In genomic region chr4:48073325-48073724, GRCm38 (mm10) we compare ENCODE assay signal across 24 mouse cellular contexts. TPM values are rescaled to one million over a fixed set of nuclear protein-coding genes. Genes with fewer than 3 reads are reported as not detected.
DNase-seq lines count a peak whose midpoint lies in the region; ATAC-seq and TF ChIP-seq lines count a peak whose summit lies in the region.
"Had no signal": no experiment of that assay in that cellular context is flagged by ENCODE, and none has a peak within 500 bp of the region (broad histone marks: within the 10 kb centered on the region; RNA-seq: fewer than 3 reads in every experiment).

No protein-coding gene starts in this region.

- H3K36me3 ChIP-seq in thymus, adult 2 months (ENCODE audit: control insufficient read depth, insufficient read depth, low read length): no peaks in the 10 kb centered on the region
- H3K36me3 ChIP-seq: embryonic facial prominence, embryonic 13.5 days; embryonic facial prominence, embryonic 15.5 days; forebrain, embryonic 10.5 days; forebrain, embryonic 12.5 days had no signal

- no peak for TF ChIP-seq CTCF in thymus, adult 2 months (IDR thresholded peaks at IDR 0.05; ENCODE audit: borderline replicate concordance, control insufficient read depth, extremely low read depth, insufficient read depth, low read length, poor library complexity)

- H3K4me1 ChIP-seq in thymus, adult 2 months (replicated peaks; ENCODE audit: control insufficient read depth, insufficient read depth, low read length): peaks cover 21% of the 10 kb centered on the region

- TF ChIP-seq POLR2A in thymus, adult 2 months (IDR thresholded peaks at IDR 0.05; ENCODE audit: control insufficient read depth, extremely low read depth, insufficient read depth, low read length, poor library complexity): no peak

- WGBS in thymus, adult 2 months: 77% methylated on average over 6 of the region's 6 CpGs

- H3K4me3 ChIP-seq in thymus, adult 2 months (ENCODE audit: control insufficient read depth, insufficient read depth, low read length): no peak overlapping the region
- H3K4me3 ChIP-seq: embryonic facial prominence, embryonic 13.5 days; embryonic facial prominence, embryonic 15.5 days; erythroblast, embryonic 14.5 days; forebrain, embryonic 10.5 days; forebrain, embryonic 12.5 days had no signal

- no peak for DNase-seq in frontal cortex, postnatal 36 days (ENCODE audit: low spot score in 2 of 2)
- peak; percentile 31 for DNase-seq in thymus, postnatal 0 days (ENCODE audit: low spot score)
- no peak for DNase-seq in thymus, adult 2 months
- peak; percentile 25 for DNase-seq in thymus, postnatal 25 days
- DNase-seq in thymus, postnatal 4 days: peak; percentile 35
- DNase-seq in left cerebral cortex, adult 8-10 months (ENCODE audit: low spot score in 2 of 2): no peak
- DNase-seq: adrenal gland, adult 8-10 months; adrenal gland, postnatal 14 days; cerebellum, adult 11 months; cerebellum, adult 18-20 months; cerebellum, adult 8-10 months; cerebellum, adult 9-11 months; cerebellum, postnatal 14 days; cerebellum, postnatal 36 days; embryo, embryonic 11 days had no signal

- ATAC-seq in frontal cortex, adult (ENCODE audit: low TSS enrichment): 0 out of 2 replicates have a peak, but pooled peaks have one; percentile 59
- ATAC-seq: forebrain, embryonic 14.5 days; forebrain, embryonic 16.5 days had no signal

- no peaks in the 10 kb centered on the region for H3K27me3 ChIP-seq in thymus, adult 2 months (ENCODE audit: control insufficient read depth, insufficient read depth, low read length)
- H3K27me3 ChIP-seq: embryonic facial prominence, embryonic 13.5 days; embryonic facial prominence, embryonic 15.5 days; forebrain, embryonic 12.5 days had no signal

- H3K27ac ChIP-seq in thymus, adult 2 months (ENCODE audit: control insufficient read depth, insufficient read depth, low read length): no peak overlapping the region
- H3K27ac ChIP-seq: embryonic facial prominence, embryonic 13.5 days; embryonic facial prominence, embryonic 15.5 days; forebrain, embryonic 10.5 days; forebrain, embryonic 12.5 days had no signal

RNA-seq across cellular contexts. Expression of gene Nr4a3, which starts 28.4 kb away (rescaled TPM):
- polyA plus RNA-seq in thymus, postnatal 0 days (2015; fragmentation: Nextera tagmentation; extraction: Ambion mirVana): 1.7 and 2.4 TPM in 2 replicates
- 39.7 and 46.1 TPM in 2 replicates for polyA plus RNA-seq in thymus, adult 2 months (2012; rRNA removed)
- 10 to 100 TPM; 12.4 to 17.3 (median 16.5) TPM for total RNA-seq in left cerebral cortex, adult 8-10 months (2022)
- total RNA-seq: MEL had no signal
- polyA plus RNA-seq: erythroblast, embryonic 14.5 days had no signal

RNA-seq across cellular contexts. Expression of gene Stx17, which starts 51.4 kb away (rescaled TPM):
- polyA plus RNA-seq in thymus, postnatal 0 days (2015; fragmentation: Nextera tagmentation; extraction: Ambion mirVana): 17.3 and 20.7 TPM in 2 replicates
- 4.2 and 4.8 TPM in 2 replicates for polyA plus RNA-seq in thymus, adult 2 months (2012; rRNA removed)
- total RNA-seq in left cerebral cortex, adult 8-10 months (2022): 10 to 100 TPM; 20.0 to 26.6 (median 25.3) TPM

Comparison
In these comparisons a context has a peak if more than half of its experiments do, and no peak if none do; other contexts are left out.
1. DNase-seq: peak in thymus, postnatal 0 days (single experiment), thymus, postnatal 25 days (single experiment) and thymus, postnatal 4 days (single experiment); none in frontal cortex, postnatal 36 days (0 of 2), thymus, adult 2 months (single experiment) and left cerebral cortex, adult 8-10 months (0 of 2).
2. RNA of gene Nr4a3, which starts 28.4 kb away (polyA plus RNA-seq): 39.7 to 46.1 TPM in thymus, adult 2 months; 1.7 to 2.4 TPM in thymus, postnatal 0 days; every median in the first group is over 10 times any median in the second.